Mouse (Mus musculus) telencephalon, adult 2 months (tissue): ENCODE data around the gene Gipc3.
A peak's percentile ranks its signal among the peaks of the same experiment; 100 is the strongest.

Experiments used
- DNase-seq: peaks from one replicate; pipeline ENCODE4 v3.0.0-alpha.2; 2011; ENCODE audit warnings: low read depth, low spot score

The Gipc3 gene

DNA sequence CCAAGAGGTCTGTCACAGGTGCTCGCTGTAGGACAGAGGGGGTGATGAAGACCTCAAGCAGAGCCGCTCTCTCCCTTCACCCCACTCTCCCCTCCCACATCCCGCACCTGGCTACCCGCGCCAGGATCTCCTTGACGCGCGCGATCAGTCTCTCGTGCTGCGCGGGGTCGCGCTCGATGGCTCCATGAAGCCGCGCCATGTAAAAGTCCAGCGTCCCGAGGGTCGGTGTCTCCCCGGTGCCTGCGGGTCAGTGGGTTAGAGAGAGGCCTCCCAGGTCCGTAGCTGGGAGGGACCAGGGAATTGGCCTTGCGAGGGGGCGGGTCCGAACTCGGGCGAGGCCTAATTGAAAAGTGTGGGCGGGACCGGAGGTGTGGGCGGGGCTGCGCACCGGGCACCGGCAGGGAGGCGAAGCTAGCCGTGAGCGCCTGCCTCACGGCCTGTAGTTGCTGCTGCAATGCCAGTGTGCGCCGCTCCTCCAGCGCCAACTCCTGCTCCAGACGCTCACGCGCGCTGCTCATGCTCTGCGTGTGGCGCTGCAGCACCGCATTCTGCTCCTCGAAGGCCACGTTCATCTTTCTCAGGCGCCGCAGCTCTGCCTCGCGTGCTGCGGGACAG is 3.5 kb upstream of the Gipc3 start:
- peak; percentile 40 for DNase-seq

DNA sequence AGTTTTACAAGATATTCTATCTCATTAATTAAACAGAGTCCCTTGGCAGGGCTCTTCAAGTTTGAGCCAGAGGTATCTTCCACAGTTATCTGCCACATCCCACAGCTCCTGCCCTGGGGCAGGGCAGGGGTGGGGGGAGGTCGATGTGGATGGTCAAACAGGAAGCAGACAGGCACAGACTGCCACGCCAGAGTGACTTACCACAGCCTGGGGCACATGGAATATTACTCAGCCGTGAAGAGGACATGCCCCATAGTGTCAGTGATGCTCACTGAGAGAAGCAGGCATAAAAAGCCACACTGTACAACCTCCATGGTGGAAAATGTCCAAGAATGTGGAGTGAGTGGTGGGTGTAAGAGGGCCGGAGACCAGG is 2.1 kb upstream of the Gipc3 start:
- DNase-seq, result no peak

- DNase-seq, result no peak
Measured at GRCm38 (mm10) chr10:81344421-81345161, 1.5 kb upstream of the Gipc3 start.

DNA sequence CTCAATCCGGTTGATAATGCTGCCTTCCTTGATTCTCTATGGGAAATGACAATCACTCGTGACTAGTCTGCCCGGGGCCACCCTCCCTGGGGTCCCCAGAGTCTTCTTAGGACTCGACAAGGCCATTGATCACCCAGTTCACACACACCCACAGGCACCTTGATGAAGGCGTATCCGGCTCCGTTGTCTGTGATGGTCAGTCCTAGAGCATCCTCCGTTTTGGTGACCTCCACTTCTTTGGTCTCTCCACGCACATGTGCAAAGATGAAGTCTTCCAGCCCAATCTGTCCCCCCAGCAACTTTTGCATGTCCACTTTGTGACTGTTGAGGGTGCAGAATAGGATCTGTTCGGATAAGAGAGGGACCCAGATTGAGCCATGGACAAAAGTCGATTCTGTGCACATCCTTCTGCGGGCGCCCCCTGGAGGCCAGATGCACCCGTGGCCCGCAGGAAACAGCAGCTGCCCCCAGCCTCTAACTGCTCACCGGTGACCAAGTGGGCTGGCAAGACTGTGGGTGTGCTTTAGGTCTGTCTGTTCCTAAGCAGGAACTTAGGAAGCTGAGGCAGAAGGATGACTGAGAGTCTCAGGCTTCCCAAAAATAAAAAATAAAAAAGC is 1.6 kb downstream of the Gipc3 start:
- DNase-seq, result no peak

DNA sequence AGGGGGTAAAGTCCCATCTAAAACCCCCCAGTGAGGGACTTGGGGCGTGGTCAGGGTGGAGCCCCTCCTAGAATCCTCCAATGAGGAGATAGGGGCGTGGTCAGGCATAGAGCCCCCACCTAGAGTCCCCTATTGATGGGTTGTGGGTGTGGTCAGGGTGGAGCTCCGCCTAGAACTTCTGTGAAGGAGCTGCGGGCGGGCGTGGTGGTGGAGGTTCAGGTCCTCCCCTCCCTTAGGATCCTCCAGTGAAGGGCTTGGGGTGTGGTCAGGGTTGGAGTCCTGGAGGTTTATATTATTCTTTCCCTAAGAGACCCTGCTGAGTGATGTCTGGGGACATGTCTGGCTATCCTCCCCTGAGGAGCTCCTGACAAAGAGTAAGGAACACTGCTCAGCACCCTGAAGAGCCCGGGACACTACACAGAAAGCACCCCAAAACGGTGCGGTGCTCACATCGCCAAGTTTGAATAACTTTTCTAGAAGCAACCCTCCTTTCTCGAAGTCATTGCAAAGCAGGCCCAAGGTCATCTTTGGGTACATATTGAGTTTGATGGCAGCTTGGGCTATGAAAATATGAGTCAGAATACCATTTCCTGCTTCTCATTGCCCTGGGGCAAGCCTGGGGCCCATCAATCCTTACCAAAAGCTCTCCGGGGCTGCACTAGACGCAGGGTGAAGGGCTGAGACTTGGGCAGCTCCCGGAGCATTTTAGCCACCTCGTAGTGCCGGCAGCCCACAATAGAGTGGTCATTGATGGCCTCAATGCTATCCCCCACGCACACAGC is 2.3 kb downstream of the Gipc3 start:
- DNase-seq, result no peak

DNA sequence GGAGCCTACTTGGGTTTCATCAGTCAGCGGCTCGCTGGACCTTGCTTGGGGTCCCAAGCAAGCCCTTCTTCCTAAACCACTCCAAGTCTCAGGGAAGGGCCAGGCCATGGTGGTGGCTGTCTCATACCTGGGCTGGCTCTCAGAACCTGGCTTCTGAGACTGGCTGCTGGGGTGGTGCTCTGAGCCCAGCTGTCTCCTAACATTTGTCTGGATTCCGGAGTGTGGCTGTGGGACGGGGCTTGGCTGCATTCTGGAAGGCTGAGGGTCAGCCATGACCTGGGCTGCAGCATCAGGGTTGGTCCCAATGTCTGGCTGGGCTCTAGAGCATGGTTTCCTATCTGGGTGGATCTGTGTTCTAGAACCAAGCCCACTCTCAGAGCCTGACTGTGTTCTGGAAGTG is 6.5 kb downstream of the Gipc3 start:
- no peak for DNase-seq

GRCm38 (mm10) chr10:81335393-81336340 is 7.4 kb downstream of the Gipc3 start:
- no peak for DNase-seq

- no peak for DNase-seq
Measured at GRCm38 (mm10) chr10:81334324-81334723, 8.7 kb downstream of the Gipc3 start.

DNA sequence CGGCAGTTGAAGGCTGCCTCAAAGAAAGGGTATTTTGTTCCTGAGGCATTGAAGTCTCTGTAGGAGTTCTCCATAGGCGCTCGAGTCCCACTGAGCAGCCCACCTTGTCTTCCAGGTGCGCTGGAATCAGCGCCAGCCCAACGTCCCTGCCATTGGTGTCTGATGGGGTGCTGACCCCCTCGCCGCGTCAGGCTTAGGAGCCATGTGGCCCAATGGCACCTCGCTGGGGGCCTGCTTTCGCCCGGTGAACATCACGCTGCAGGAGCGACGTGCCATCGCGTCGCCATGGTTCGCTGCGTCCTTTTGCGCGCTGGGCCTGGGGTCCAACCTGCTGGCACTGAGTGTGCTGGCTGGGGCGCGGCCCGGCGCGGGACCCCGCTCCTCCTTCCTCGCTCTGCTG is 10.8 kb downstream of the Gipc3 start:
- no peak for DNase-seq

DNA sequence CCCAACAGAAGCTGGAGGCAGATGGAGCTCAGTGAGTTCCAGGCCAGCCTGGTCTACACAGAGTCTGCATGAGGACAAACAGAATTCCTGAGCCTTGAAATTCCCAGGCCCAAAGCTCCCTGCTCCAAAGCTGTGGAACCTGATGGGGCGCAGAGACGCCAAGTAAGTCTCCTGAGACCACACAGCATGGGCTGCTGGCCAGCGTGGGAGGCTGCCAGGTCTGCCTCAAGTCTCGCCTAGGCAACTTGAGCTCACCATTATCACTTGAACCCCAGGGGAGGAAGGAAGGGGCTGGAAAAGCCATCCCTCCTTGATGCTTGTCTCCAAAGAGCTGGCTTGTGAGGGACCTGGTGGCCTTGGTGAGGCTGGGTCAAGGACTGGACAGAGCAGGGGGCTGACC is 13.1 kb downstream of the Gipc3 start:
- no peak for DNase-seq

DNA sequence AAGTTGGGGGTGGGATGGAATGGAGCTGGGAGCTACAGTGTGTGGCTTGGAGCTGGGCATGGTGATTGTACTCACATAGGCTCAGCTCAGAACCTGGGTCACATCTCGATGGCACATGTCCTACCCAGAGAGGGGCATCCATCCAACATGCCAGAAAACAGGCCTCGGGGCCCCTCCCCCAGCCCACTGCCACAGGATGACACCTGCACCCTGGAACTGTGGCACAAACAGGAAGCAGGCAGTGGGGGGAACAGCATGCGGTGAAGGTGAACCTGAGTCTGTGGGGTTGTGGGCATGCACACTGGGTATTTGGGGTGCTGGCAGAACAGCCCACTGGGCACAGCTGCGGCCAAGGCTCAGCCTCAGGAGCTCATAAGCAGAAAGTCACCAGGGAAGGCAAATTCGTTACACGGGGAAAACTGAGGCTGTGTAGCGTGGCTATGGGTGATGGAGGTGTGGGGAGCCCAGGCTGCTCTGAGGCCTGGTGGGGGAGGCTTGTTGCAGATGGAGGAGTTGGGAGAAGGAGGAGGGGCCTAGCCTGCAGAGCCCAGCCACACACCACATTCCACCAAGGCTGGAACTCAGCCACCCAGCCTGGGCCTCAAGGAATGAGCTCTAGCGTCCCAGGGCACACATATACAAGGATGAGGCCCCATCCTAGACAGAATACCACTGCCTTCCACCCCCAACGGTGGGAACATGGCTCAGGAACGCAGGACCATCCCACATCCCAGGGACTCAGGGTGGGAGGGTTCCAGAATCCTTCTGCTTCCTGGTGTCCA is 13.7 kb downstream of the Gipc3 start:
- no peak for DNase-seq

- no peak for DNase-seq
Measured at GRCm38 (mm10) chr10:81328386-81328785, 14.7 kb downstream of the Gipc3 start, which contains the start of gene Tbxa2r. Gene Tbxa2r (plus strand): TSS chr10:81328731.

- no peak for DNase-seq
Measured at GRCm38 (mm10) chr10:81327959-81328358, 15.1 kb downstream of the Gipc3 start.

GRCm38 (mm10) chr10:81326858-81327257 is 16.2 kb downstream of the Gipc3 start:
- no peak for DNase-seq

- no peak for DNase-seq
Measured at GRCm38 (mm10) chr10:81325781-81326180, 17.3 kb downstream of the Gipc3 start.

GRCm38 (mm10) chr10:81325176-81325575 is 17.9 kb downstream of the Gipc3 start:
- DNase-seq, result no peak

DNA sequence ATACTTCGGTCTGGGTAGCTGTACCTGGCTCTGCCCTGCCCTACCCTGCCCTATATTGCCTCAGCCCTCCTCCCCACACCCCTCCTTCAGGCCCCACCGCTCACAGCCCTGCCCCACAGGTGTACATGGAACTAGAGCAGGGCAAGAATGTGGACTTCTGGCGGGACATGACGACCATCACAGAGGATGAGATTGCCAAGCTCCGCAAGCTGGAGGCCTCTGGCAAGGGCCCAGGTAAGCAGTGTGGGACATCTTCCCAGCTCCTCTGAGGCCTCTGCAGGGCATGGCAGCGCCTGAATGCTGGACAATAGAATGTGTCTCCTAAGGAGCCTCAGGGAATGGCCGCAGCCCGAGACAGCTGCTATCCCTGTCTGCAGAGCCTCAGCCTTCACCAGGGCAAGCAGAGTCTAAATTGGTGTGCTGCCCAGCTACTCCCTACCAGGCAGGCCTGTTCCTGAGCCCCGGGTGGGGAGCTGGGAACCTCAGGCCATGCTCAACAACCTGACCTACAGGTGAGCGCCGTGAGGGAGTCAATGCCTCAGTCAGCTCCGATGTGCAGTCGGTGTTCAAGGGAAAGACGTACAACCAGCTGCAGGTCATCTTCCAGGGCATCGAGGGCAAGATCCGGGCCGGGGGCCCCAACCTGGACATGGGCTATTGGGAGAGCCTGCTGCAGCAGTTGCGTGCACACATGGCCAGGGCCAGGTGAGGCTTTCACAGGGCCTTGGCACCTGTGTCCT is 19.1 kb downstream of the Gipc3 start:
- no peak for DNase-seq

- DNase-seq, result no peak
Measured at GRCm38 (mm10) chr10:81323141-81323775, 19.8 kb downstream of the Gipc3 start.

DNA sequence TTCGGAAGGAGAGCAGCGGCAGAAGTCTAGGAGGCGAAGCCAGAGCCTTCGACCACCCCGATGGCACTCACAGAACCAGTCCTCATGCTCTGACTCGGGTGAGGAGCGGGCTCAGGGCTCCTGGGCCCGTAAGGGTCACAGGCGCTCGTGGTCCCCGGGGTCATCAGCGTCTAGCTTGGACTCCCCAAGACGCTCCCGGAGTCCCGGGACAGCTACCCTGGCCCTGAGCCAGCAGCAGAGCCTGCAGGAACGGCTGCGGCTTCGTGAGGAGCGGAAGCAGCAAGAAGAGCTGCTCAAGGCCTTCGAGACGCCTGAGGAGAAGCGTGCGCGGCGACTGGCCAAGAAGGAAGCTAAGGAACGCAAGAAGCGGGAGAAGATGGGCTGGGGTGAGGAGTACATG is 20.6 kb downstream of the Gipc3 start:
- no peak for DNase-seq
